Mouse (Mus musculus): ENCODE measurements around the gene Hdac5. TPM values are rescaled to one million over a fixed set of nuclear protein-coding genes. Genes with fewer than 3 reads are reported as not detected.

The Hdac5 gene
- polyA plus RNA-seq, 1 experiment from 2014 or later, result 17.7 TPM

DNA sequence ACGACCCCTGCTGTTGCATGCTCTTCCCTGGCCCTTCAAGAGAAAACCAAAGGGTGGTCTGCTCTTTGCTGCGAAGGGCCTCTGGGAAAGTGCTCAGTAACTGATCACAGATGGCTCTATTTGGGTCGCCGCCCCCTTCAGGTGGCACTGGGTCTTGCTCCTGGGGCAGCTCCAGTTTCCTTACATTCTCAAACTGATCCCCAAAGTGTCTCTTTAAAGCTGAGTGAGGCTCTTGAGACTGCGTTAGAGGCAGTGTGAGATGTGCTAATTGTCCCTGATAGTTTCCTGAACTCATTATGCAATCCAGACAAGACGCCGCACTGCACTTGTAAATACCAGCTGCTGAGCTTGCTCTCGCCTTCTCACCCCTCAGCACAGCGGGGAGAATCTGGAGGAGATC lies 27.5 kb upstream of the Hdac5 start:
- H3K9ac ChIP-seq (replicated peaks), result no peak overlapping the region
- H3K36me3 ChIP-seq (replicated peaks; ENCODE audit: insufficient read depth, low read length), result peaks cover 3% of the 10 kb centered on the region; the same call in 1 of the 2 replicates
- no peaks in the 10 kb centered on the region for H3K9me3 ChIP-seq (ENCODE audit: low read length)
- H3K27me3 ChIP-seq (ENCODE audit: insufficient read depth, low read length), result no peaks in the 10 kb centered on the region
- no peak overlapping the region for H3K4me3 ChIP-seq (ENCODE audit: low read depth, low read length)
- no peak for TF ChIP-seq EP300 (IDR thresholded peaks at IDR 0.05; ENCODE audit: low read depth)
- TF ChIP-seq CTCF (IDR thresholded peaks at IDR 0.05; ENCODE audit: low read depth), result peak; percentile 43
- no peak overlapping the region for H3K27ac ChIP-seq (ENCODE audit: low read depth)
- no peak for ATAC-seq
- H3K4me2 ChIP-seq (ENCODE audit: low read depth, low read length), result no peak overlapping the region
- 0 out of 2 replicates have a peak, but pooled peaks cover 3% of the 10 kb centered on the region for H3K4me1 ChIP-seq (ENCODE audit: insufficient read depth)
- DNase-seq, result peak; percentile 45
- whole genome bisulfite sequencing (ENCODE audit: insufficient replicate concordance), result 70% methylated on average over 9 of the region's 9 CpGs

DNA sequence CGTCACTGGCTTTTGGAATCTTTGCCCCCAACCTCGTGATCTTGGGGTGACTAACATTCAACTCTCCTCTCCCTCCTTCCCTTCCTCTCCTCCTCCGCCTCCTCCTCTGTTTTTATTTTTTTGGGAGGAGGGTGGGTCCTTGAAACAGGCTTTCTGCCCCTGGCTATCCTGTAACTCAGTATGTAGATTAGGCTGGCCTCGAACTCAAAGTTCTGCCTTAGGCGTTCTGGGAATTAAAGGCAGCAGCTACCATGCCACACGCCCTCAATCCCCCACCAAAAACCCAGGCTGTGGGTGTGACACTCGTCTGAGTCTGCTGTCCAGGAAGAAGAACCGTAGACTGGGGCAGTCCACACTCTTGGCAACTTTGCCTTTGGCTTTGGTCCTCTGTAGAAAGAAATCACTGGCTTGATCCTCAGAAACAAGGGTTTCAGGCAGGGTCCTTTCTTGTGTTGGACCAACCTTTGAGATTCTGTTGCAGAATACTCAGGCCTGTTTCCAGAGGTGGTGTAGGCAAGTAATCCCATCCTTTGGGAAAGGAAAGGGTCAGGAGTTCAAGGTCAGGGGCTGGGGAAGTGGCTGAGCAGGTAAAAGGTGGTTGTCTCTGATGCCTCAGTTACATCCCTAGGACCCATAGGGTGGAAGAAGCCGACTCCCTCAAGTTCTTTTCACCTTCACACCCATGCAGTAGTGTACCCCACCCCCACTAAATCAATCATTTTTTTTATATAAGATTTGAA lies 19.6 kb upstream of the Hdac5 start:
- Histone ChIP-seq H3K9me3 (ENCODE audit: low read length) (no peaks in the 10 kb centered on the region), H3K4me1 (ENCODE audit: insufficient read depth) (peaks cover 11% of the 10 kb centered on the region), H3K36me3 (replicated peaks; ENCODE audit: insufficient read depth, low read length) (peaks cover 3% of the 10 kb centered on the region), H3K4me2 (ENCODE audit: low read depth, low read length) (peak overlapping the region; percentile 92), H3K9ac (replicated peaks) (peak overlapping the region; percentile 78), H3K27me3 (ENCODE audit: insufficient read depth, low read length) (no peaks in the 10 kb centered on the region), H3K4me3 (ENCODE audit: low read depth, low read length) (peak overlapping the region; percentile 71), H3K27ac (ENCODE audit: low read depth) (no peak overlapping the region)
- DNase-seq (no peak), ATAC-seq (no peak)
- WGBS (ENCODE audit: insufficient replicate concordance), result 13% methylated on average over 9 of the region's 9 CpGs
- TF ChIP-seq EP300 (IDR thresholded peaks at IDR 0.05; ENCODE audit: low read depth), result no peak
- no peak for TF ChIP-seq CTCF (IDR thresholded peaks at IDR 0.05; ENCODE audit: low read depth)

GRCm38 (mm10) chr11:102248630-102249230 lies 18.8 kb upstream of the Hdac5 start, which contains the start of gene BC030867:
Gene BC030867, plus strand, starts transcription at chr11:102248882.
- H3K4me2 ChIP-seq (ENCODE audit: low read depth, low read length), result peak within 1 kb of the TSS; percentile 92
- peak within 1 kb of the TSS; percentile 2; the same call in 1 of the 2 replicates for H3K27ac ChIP-seq (ENCODE audit: low read depth)
- H3K4me1 ChIP-seq (ENCODE audit: insufficient read depth), result peaks cover 11% of the 10 kb centered on the region
- peak within 1 kb of the TSS; percentile 71 for H3K4me3 ChIP-seq (ENCODE audit: low read depth, low read length)
- DNase-seq (peak; percentile 97), ATAC-seq (peak; percentile 82)
- under 1% methylated on average over 41 of the region's 41 CpGs for WGBS (ENCODE audit: insufficient replicate concordance)
- H3K9me3 ChIP-seq (ENCODE audit: low read length), result no peaks in the 10 kb centered on the region
- peak; percentile 86 for TF ChIP-seq CTCF (IDR thresholded peaks at IDR 0.05; ENCODE audit: low read depth)
- TF ChIP-seq EP300 (IDR thresholded peaks at IDR 0.05; ENCODE audit: low read depth), result peak; percentile 53; the same call in 1 of the 2 replicates
- H3K36me3 ChIP-seq (replicated peaks; ENCODE audit: insufficient read depth, low read length), result peaks cover 3% of the 10 kb centered on the region
- H3K27me3 ChIP-seq (ENCODE audit: insufficient read depth, low read length), result no peaks in the 10 kb centered on the region
- H3K9ac ChIP-seq (replicated peaks), result peak within 1 kb of the TSS; percentile 78

- ATAC-seq (no peak), DNase-seq (no peak)
- no peak overlapping the region for H3K4me2 ChIP-seq (ENCODE audit: low read depth, low read length)
- H3K9ac ChIP-seq (replicated peaks), result no peak overlapping the region
- H3K27ac ChIP-seq (ENCODE audit: low read depth), result no peak overlapping the region
- H3K4me1 ChIP-seq (ENCODE audit: insufficient read depth), result peaks cover 11% of the 10 kb centered on the region
- WGBS (ENCODE audit: insufficient replicate concordance), result 79% methylated on average over 4 of the region's 4 CpGs
- 0 out of 2 replicates have a peak, but pooled peaks cover 3% of the 10 kb centered on the region for H3K27me3 ChIP-seq (ENCODE audit: insufficient read depth, low read length)
- no peak overlapping the region for H3K4me3 ChIP-seq (ENCODE audit: low read depth, low read length)
- no peaks in the 10 kb centered on the region; the same call in none of the 2 replicates for H3K36me3 ChIP-seq (replicated peaks; ENCODE audit: insufficient read depth, low read length)
- no peaks in the 10 kb centered on the region for H3K9me3 ChIP-seq (ENCODE audit: low read length)
- TF ChIP-seq EP300 (IDR thresholded peaks at IDR 0.05; ENCODE audit: low read depth), result no peak
- peak; percentile 45 for TF ChIP-seq CTCF (IDR thresholded peaks at IDR 0.05; ENCODE audit: low read depth)
Measured at GRCm38 (mm10) chr11:102246871-102247270, 16.9 kb upstream of the Hdac5 start.

DNA sequence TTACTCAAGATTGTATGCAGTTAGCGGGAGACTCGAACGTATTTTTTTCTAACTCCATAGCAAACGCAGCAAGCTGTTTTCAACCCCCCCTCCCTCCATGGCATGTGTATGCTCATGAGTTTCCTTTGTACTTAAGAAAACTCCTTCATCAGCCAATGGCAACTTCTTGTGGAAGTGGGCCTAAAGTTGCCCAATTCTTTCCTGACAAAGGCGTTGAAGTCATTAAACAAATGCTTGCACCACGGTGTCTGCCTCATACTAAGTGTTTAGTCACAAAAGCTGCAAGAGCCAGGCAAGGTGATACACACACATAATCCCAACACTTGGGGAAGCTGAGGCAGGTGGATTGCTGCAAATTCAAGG lies 16.3 kb upstream of the Hdac5 start:
- no peak overlapping the region for H3K9ac ChIP-seq (replicated peaks)
- 0 out of 2 replicates have a peak, but pooled peaks cover 3% of the 10 kb centered on the region for H3K27me3 ChIP-seq (ENCODE audit: insufficient read depth, low read length)
- H3K9me3 ChIP-seq (ENCODE audit: low read length), result no peaks in the 10 kb centered on the region
- no peak overlapping the region for H3K4me2 ChIP-seq (ENCODE audit: low read depth, low read length)
- ATAC-seq (no peak), DNase-seq (no peak)
- no peaks in the 10 kb centered on the region; the same call in 1 of the 2 replicates for H3K36me3 ChIP-seq (replicated peaks; ENCODE audit: insufficient read depth, low read length)
- WGBS (ENCODE audit: insufficient replicate concordance), result 65% methylated on average over 6 of the region's 6 CpGs
- H3K27ac ChIP-seq (ENCODE audit: low read depth), result no peak overlapping the region
- H3K4me1 ChIP-seq (ENCODE audit: insufficient read depth), result peaks cover 11% of the 10 kb centered on the region
- no peak for TF ChIP-seq CTCF (IDR thresholded peaks at IDR 0.05; ENCODE audit: low read depth)
- no peak for TF ChIP-seq EP300 (IDR thresholded peaks at IDR 0.05; ENCODE audit: low read depth)
- H3K4me3 ChIP-seq (ENCODE audit: low read depth, low read length), result no peak overlapping the region

- Histone ChIP-seq H3K4me2 (ENCODE audit: low read depth, low read length) (peak overlapping the region; percentile 65), H3K4me1 (ENCODE audit: insufficient read depth) (peaks cover 11% of the 10 kb centered on the region), H3K4me3 (ENCODE audit: low read depth, low read length) (peak overlapping the region; percentile 34; the same call in 1 of the 2 replicates), H3K9me3 (ENCODE audit: low read length) (no peaks in the 10 kb centered on the region), H3K9ac (replicated peaks) (no peak overlapping the region), H3K27me3 (ENCODE audit: insufficient read depth, low read length) (0 out of 2 replicates have a peak, but pooled peaks cover 3% of the 10 kb centered on the region), H3K27ac (ENCODE audit: low read depth) (no peak overlapping the region), H3K36me3 (replicated peaks; ENCODE audit: insufficient read depth, low read length) (no peaks in the 10 kb centered on the region; the same call in 1 of the 2 replicates)
- no peak for ATAC-seq
- DNase-seq, result no peak
- TF ChIP-seq CTCF (IDR thresholded peaks at IDR 0.05; ENCODE audit: low read depth) (no peak), EP300 (IDR thresholded peaks at IDR 0.05; ENCODE audit: low read depth) (no peak)
- WGBS (ENCODE audit: insufficient replicate concordance), result 58% methylated on average over 14 of the region's 14 CpGs
Measured at GRCm38 (mm10) chr11:102245581-102246272, 15.8 kb upstream of the Hdac5 start.
